Mouse (Mus musculus) CH12.LX (cell line): ENCODE results near the gene Zbtb8b. TPM values are rescaled to one million over a fixed set of nuclear protein-coding genes. Genes with fewer than 3 reads are reported as not detected.

Experiments used
- DNase-seq: peaks from one replicate; pipeline ENCODE4 v3.0.0-alpha.2; 2013; ENCODE audit errors: extremely low read depth
- H3K27ac ChIP-seq: 2 replicates; pipeline ENCODE4 v1.5.1; 2012; ENCODE audit warnings: low read depth, mild to moderate bottlenecking, control low read depth, moderate library complexity; ENCODE audit not compliant: insufficient read depth
- H3K27me3 ChIP-seq: replicated peaks from 2 replicates; pipeline ENCODE3; 2012; ENCODE audit warnings: inconsistent platforms
- H3K36me3 ChIP-seq, 2 experiments: replicated peaks in 1 of 2; 2 replicates each; pipeline versions ENCODE3 to v1.6.1; 2012; ENCODE audit warnings: inconsistent platforms in 1 of 2, low read length in 1 of 2, mild to moderate bottlenecking in 1 of 2, mixed read lengths in 1 of 2, moderate library complexity in 1 of 2; ENCODE audit not compliant: control insufficient read depth in 1 of 2, insufficient read depth in 1 of 2
- H3K4me1 ChIP-seq, 2 experiments: 2 replicates each; pipeline ENCODE4 v1.6.1; 2012; ENCODE audit warnings: inconsistent platforms in 1 of 2, moderate library complexity in 1 of 2; ENCODE audit not compliant: insufficient read depth in 2 of 2, control insufficient read depth in 1 of 2
- H3K4me2 ChIP-seq: 2 replicates; pipeline ENCODE4 v1.6.1; 2012; ENCODE audit warnings: low read depth, mild to moderate bottlenecking, control low read depth; ENCODE audit not compliant: poor library complexity, insufficient read depth, severe bottlenecking
- H3K4me3 ChIP-seq, 3 experiments: fragments of 150-350 bp in 1 of 3; sonication (generic) in 1 of 3; replicated peaks in 1 of 3; 2 replicates each; pipeline versions ENCODE3 to v1.5.1; 2011 to 2012; ENCODE audit warnings: low read depth in 2 of 3, low read length in 2 of 3, mild to moderate bottlenecking in 2 of 3, moderate library complexity in 2 of 3, control low read depth in 1 of 3, improper control_type of control experiment in 1 of 3, inconsistent platforms in 1 of 3, mixed read lengths in 1 of 3; ENCODE audit not compliant: poor library complexity in 1 of 3
- H3K79me2 ChIP-seq: replicated peaks from 2 replicates; pipeline ENCODE4 v1.6.1; 2012; ENCODE audit warnings: mild to moderate bottlenecking, moderate library complexity; ENCODE audit not compliant: control insufficient read depth, poor library complexity, insufficient read depth, severe bottlenecking; ENCODE audit errors: extremely low read depth
- H3K9ac ChIP-seq: 2 replicates; pipeline ENCODE4 v1.6.1; 2012; ENCODE audit warnings: low read depth, mild to moderate bottlenecking, control low read depth, moderate library complexity; ENCODE audit not compliant: insufficient read depth
- H3K9me3 ChIP-seq: replicated peaks from 2 replicates; pipeline ENCODE3; 2012; ENCODE audit warnings: low read length, inconsistent platforms, mixed read lengths
- CHD1 ChIP-seq: IDR thresholded peaks from 2 replicates; pipeline ENCODE4 v1.6.1; 2012; ENCODE audit warnings: low read depth, low read length, improper control_type of control experiment, inconsistent platforms
- CTCF ChIP-seq, 2 experiments: IDR thresholded peaks in 1 of 2; conservative IDR thresholded peaks in 1 of 2; 2 replicates each; pipeline ENCODE4 v1.5.1; 2011 to 2012; ENCODE audit warnings: low read depth in 2 of 2, low read length in 2 of 2, improper control_type of control experiment in 1 of 2, inconsistent platforms in 1 of 2, mild to moderate bottlenecking in 1 of 2, moderate library complexity in 1 of 2
- ELF1 ChIP-seq: IDR thresholded peaks from 2 replicates; pipeline ENCODE4 v1.6.1; 2014; ENCODE audit warnings: low read depth, mild to moderate bottlenecking, inconsistent platforms, low read length, improper control_type of control experiment
- GABPA ChIP-seq: IDR thresholded peaks from 2 replicates; pipeline ENCODE4 v1.6.1; 2012; ENCODE audit warnings: low read depth, low read length, improper control_type of control experiment, inconsistent platforms; ENCODE audit not compliant: insufficient replicate concordance
- HCFC1 ChIP-seq: IDR thresholded peaks from 2 replicates; pipeline ENCODE4 v1.6.1; 2012; ENCODE audit warnings: low read depth, mild to moderate bottlenecking, inconsistent platforms, low read length, improper control_type of control experiment
- JUN ChIP-seq: IDR thresholded peaks from 2 replicates; pipeline ENCODE4 v1.6.1; 2011; ENCODE audit warnings: low read depth, mild to moderate bottlenecking, low read length, improper control_type of control experiment, moderate library complexity; ENCODE audit not compliant: insufficient read depth
- KAT2A ChIP-seq: IDR thresholded peaks from 2 replicates; pipeline ENCODE4 v1.6.1; 2012; ENCODE audit warnings: low read length, improper control_type of control experiment, inconsistent platforms; ENCODE audit not compliant: insufficient replicate concordance
- MAX ChIP-seq: IDR thresholded peaks from 2 replicates; pipeline ENCODE4 v1.6.1; 2011; ENCODE audit warnings: low read length, improper control_type of control experiment
- MAZ ChIP-seq: IDR thresholded peaks from 2 replicates; pipeline ENCODE4 v1.6.1; 2012; ENCODE audit warnings: low read depth, mild to moderate bottlenecking, inconsistent platforms, low read length, improper control_type of control experiment, moderate library complexity
- MXI1 ChIP-seq: IDR thresholded peaks from 2 replicates; pipeline ENCODE4 v1.6.1; 2011; ENCODE audit warnings: mild to moderate bottlenecking, low read depth, low read length, improper control_type of control experiment
- PAX5 ChIP-seq: IDR thresholded peaks from 2 replicates; pipeline ENCODE4 v1.6.1; 2012; ENCODE audit warnings: low read length, inconsistent platforms, mixed read lengths
- POLR2A ChIP-seq: IDR thresholded peaks from 2 replicates; pipeline ENCODE4 v1.6.1; 2011; ENCODE audit warnings: low read depth, mild to moderate bottlenecking, improper control_type of control experiment, low read length
- POLR2AphosphoS2 ChIP-seq: IDR thresholded peaks from 2 replicates; pipeline ENCODE4 v1.6.1; 2011; ENCODE audit warnings: low read depth, low read length, improper control_type of control experiment
- SMC3 ChIP-seq: IDR thresholded peaks from 2 replicates; pipeline ENCODE4 v1.6.1; 2011; ENCODE audit warnings: low read depth, low read length, improper control_type of control experiment
- TBP ChIP-seq: conservative IDR thresholded peaks from 2 replicates; pipeline ENCODE4 v1.6.1; 2011; ENCODE audit warnings: low read depth, low read length, improper control_type of control experiment
- USF2 ChIP-seq: conservative IDR thresholded peaks from 2 replicates; pipeline ENCODE4 v1.6.1; 2011; ENCODE audit warnings: low read depth, low read length, improper control_type of control experiment
- ZC3H11A ChIP-seq: IDR thresholded peaks from 2 replicates; pipeline ENCODE4 v1.6.1; 2012; ENCODE audit warnings: low read depth, mild to moderate bottlenecking, inconsistent platforms, low read length, improper control_type of control experiment
- ZKSCAN1 ChIP-seq: IDR thresholded peaks from 2 replicates; pipeline ENCODE4 v1.6.1; 2012; ENCODE audit warnings: low read depth, inconsistent platforms, low read length, improper control_type of control experiment, borderline replicate concordance
- ZNF384 ChIP-seq: IDR thresholded peaks from 2 replicates; pipeline ENCODE4 v1.6.1; 2012; ENCODE audit warnings: low read depth, low read length, improper control_type of control experiment, inconsistent platforms
- dilution Hi-C: fragments of 300-500 bp; cut with MboI; formaldehyde crosslinking; loops from 2 replicates; pipeline ENCODE4 v1.14.3; 2020; ENCODE audit warnings: low sequenced_read_pairs; ENCODE audit not compliant: extremely low pct_unique_long_range_greater_than_20kb, extremely low pct_ligation_motif_present
- in situ Hi-C: fragments of 300-500 bp; cut with MboI; formaldehyde crosslinking; loops from 3 replicates; pipeline ENCODE4 v1.14.3; 2019; ENCODE audit warnings: low sequenced_read_pairs, low pct_ligation_motif_present, low pct_unique_long_range_greater_than_20kb, mixed read lengths
- polyA plus RNA-seq: library from polyadenylated mRNA; unstranded; fragments of >175 nt; gene quantifications from 2 replicates; pipeline ENCODE4 v1.2.1, GENCODE M21; 2012; ENCODE audit warnings: low read depth; ENCODE audit not compliant: insufficient read length
- total RNA-seq, 2 experiments: library from RNA; depleted of rRNA; stranded (reverse); fragments of 300-350 nt in 1 of 2; fragments of >200 nt in 1 of 2; gene quantifications; 2 replicates each; pipeline ENCODE4 v1.2.3; 2012 to 2014

The Zbtb8b gene
- total and polyA plus RNA-seq, 3 experiments = 0.04 TPM; not detected in 2

DNA sequence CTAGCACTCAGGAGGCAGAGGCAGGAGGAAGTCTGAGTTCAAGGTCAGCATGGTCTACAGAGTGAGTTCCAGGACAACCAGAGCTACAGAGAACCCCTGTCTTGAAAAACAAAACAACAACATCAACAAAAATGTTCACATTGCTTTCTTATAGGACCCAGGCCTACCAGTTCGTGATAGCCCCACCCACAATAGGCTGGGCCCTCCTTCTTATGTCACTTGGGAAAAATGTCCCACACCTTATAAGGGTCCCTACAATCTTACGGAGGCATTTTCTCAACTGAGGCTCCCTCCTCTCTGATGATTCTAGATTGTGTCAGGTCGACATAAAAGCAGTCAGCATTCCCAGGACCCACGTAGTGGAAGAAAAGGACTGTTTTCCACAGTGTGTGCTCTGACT is 40.8 kb downstream of the Zbtb8b start:
- TF ChIP-seq GABPA (no peak), ELF1 (no peak), ZC3H11A (no peak)
- Histone ChIP-seq H3K9ac (no peak overlapping the region), H3K4me3 (no peak overlapping the region), H3K4me1 (no peaks in the 10 kb centered on the region), H3K27me3 (no peaks in the 10 kb centered on the region), H3K27ac (no peak overlapping the region), H3K9me3 (no peaks in the 10 kb centered on the region), H3K4me2 (no peak overlapping the region), H3K36me3 (no peaks in the 10 kb centered on the region), H3K79me2 (no peaks in the 10 kb centered on the region)
- DNase-seq = no peak
- dilution Hi-C loops (no loop called here), in situ Hi-C loops (no loop called here)

DNA sequence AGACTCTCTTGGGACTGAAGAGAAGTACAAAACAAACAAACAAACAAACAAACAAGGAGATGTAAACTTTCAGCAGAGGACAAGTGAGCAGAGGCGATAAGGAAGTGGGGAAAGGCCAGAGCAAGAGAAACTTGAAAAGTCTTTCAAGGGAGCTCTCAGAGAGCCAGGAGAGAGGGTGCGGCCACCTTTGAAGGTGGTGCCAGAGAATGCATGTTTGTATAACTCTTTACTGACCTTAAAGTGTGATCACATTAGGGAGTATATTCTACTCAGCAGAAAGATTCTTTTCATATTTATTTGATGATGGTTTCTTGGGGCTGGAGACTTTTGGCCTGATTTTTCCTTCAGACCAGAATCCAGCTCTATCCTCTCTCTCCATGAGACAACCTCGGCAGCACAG is 43.7 kb downstream of the Zbtb8b start:
- H3K9me3 ChIP-seq = no peaks in the 10 kb centered on the region
- in situ Hi-C loops (no loop called here), dilution Hi-C loops (no loop called here)
- no peak overlapping the region for H3K27ac ChIP-seq
- H3K9ac ChIP-seq = no peak overlapping the region
- no peaks in the 10 kb centered on the region for H3K27me3 ChIP-seq
- no peak overlapping the region for H3K4me3 ChIP-seq
- no peaks in the 10 kb centered on the region for H3K4me1 ChIP-seq
- TF ChIP-seq JUN (no peak), ZNF384 (no peak), MAZ (no peak), PAX5 (no peak), ZKSCAN1 (no peak), MAX (no peak), CTCF (conservative IDR thresholded peaks at IDR 0.05 in 1 of 2, IDR thresholded peaks at IDR 0.05 in 1 of 2; ENCODE audit: low read depth in 2 of 2, low read length in 2 of 2) (no peak), POLR2AphosphoS2 (no peak), SMC3 (no peak), TBP (no peak), KAT2A (no peak), HCFC1 (no peak), USF2 (no peak), MXI1 (no peak), ZC3H11A (no peak), ELF1 (no peak), CHD1 (no peak), POLR2A (no peak)
- H3K79me2 ChIP-seq = no peaks in the 10 kb centered on the region
- H3K4me2 ChIP-seq = no peak overlapping the region
- H3K36me3 ChIP-seq = no peaks in the 10 kb centered on the region
- no peak for DNase-seq
